13 mouse cellular contexts compared by ENCODE assay signal in the genomic region with DNA sequence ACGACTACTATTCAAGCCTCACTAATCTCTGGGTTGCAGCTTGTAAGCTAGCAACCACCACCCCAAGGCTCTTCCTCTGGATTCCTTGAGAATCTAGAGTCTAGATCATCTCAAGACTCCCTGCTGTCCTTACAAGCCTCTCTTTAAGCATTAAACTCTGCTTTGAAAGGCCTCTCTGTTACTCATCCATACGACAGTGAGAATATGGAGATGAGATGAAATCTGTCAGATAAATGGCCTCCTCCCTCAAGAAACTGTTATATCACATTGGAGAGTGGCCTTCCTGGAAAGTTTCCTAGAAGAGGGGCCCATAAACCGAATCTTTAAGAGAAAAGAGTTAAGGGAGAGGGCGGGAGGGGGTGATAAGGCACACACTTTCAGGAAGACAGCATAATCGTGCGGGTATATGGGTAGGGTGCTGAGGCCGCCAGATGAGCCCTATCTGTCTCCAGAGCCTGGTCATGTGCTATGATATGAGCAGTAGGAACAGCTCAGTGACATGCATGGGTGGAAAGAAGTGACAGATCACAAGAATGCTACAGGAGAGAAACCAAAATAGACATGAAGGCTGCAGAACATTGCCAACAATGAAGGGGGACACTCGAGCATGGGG. TPM values are rescaled to one million over a fixed set of nuclear protein-coding genes. Genes with fewer than 3 reads are reported as not detected.
DNase-seq lines count a peak whose midpoint lies in the region; ATAC-seq lines count a peak whose summit lies in the region.
"Had no signal": no experiment of that assay in that cellular context is flagged by ENCODE, and none has a peak within 500 bp of the region (broad histone marks: within the 10 kb centered on the region; RNA-seq: fewer than 3 reads in every experiment).

No protein-coding gene starts in this region.

- no peak overlapping the region for H3K27ac ChIP-seq in kidney, embryonic 15.5 days
- no peak overlapping the region for H3K27ac ChIP-seq in intestine, embryonic 15.5 days
- H3K27ac ChIP-seq in kidney, embryonic 14.5 days (ENCODE audit: low read depth, low read length), result no peak overlapping the region
- H3K27ac ChIP-seq: left cerebral cortex, adult 2 months; midbrain, embryonic 13.5 days; neural tube, embryonic 12.5 days had no signal

- H3K27me3 ChIP-seq in kidney, embryonic 15.5 days, result no peaks in the 10 kb centered on the region
- no peaks in the 10 kb centered on the region for H3K27me3 ChIP-seq in intestine, embryonic 15.5 days (replicated peaks)
- H3K27me3 ChIP-seq in kidney, embryonic 14.5 days (ENCODE audit: control insufficient read depth, insufficient read depth, low read length), result no peaks in the 10 kb centered on the region
- H3K27me3 ChIP-seq: midbrain, embryonic 13.5 days; neural tube, embryonic 12.5 days had no signal

- H3K4me3 ChIP-seq in kidney, embryonic 15.5 days (replicated peaks), result no peak overlapping the region
- H3K4me3 ChIP-seq in intestine, embryonic 15.5 days (replicated peaks), result no peak overlapping the region
- no peak overlapping the region for H3K4me3 ChIP-seq in kidney, embryonic 14.5 days (ENCODE audit: low read length)
- H3K4me3 ChIP-seq: left cerebral cortex, adult 2 months; midbrain, embryonic 13.5 days; neural tube, embryonic 12.5 days had no signal

- no peaks in the 10 kb centered on the region for H3K9me3 ChIP-seq in kidney, embryonic 15.5 days (replicated peaks)
- H3K9me3 ChIP-seq in intestine, embryonic 15.5 days, result no peaks in the 10 kb centered on the region
- H3K9me3 ChIP-seq in kidney, embryonic 14.5 days (ENCODE audit: control insufficient read depth, low read length), result no peaks in the 10 kb centered on the region
- H3K9me3 ChIP-seq: midbrain, embryonic 13.5 days; neural tube, embryonic 12.5 days had no signal

- no peak for DNase-seq in kidney, postnatal 14 days
- DNase-seq in c-Kit-positive CD71-negative TER-119-negative erythroid progenitor cells, embryonic 14.5 days (ENCODE audit: low read depth), result peak; percentile 42
- DNase-seq in gastrocnemius, postnatal 10 days, result no peak
- DNase-seq: adrenal gland, postnatal 25 days; cerebellum, adult 2 months; retina, postnatal 1 day had no signal

- WGBS in kidney, embryonic 15.5 days, result 73% methylated on average over 8 of the region's 8 CpGs
- 73% methylated on average over 8 of the region's 8 CpGs for WGBS in intestine, embryonic 15.5 days
- WGBS in kidney, embryonic 14.5 days, result 80% methylated on average over 8 of the region's 8 CpGs

- ATAC-seq in kidney, embryonic 15.5 days (replicated peaks; ENCODE audit: low FRiP score), result peak; percentile 87
- peak; percentile 91 for ATAC-seq in intestine, embryonic 15.5 days
- ATAC-seq in megakaryocyte-erythroid progenitor cell, adult 5-6 weeks (replicated peaks; ENCODE audit: low FRiP score, low TSS enrichment, poor library complexity, severe bottlenecking), result peak; percentile 95
- ATAC-seq in kidney, embryonic 14.5 days (ENCODE audit: low FRiP score, low TSS enrichment), result no peak
- ATAC-seq: midbrain, embryonic 13.5 days had no signal

- H3K4me1 ChIP-seq in kidney, embryonic 15.5 days, result peaks cover 6% of the 10 kb centered on the region; the same call in 1 of the 2 replicates
- no peaks in the 10 kb centered on the region for H3K4me1 ChIP-seq in intestine, embryonic 15.5 days (replicated peaks)
- H3K4me1 ChIP-seq in kidney, embryonic 14.5 days (ENCODE audit: control insufficient read depth, insufficient read depth, low read length), result no peaks in the 10 kb centered on the region
- H3K4me1 ChIP-seq: midbrain, embryonic 13.5 days; neural tube, embryonic 12.5 days had no signal

- no peaks in the 10 kb centered on the region for H3K36me3 ChIP-seq in kidney, embryonic 15.5 days
- no peaks in the 10 kb centered on the region for H3K36me3 ChIP-seq in intestine, embryonic 15.5 days
- H3K36me3 ChIP-seq in kidney, embryonic 14.5 days (ENCODE audit: control insufficient read depth, insufficient read depth, low read length), result no peaks in the 10 kb centered on the region
- H3K36me3 ChIP-seq: midbrain, embryonic 13.5 days; neural tube, embryonic 12.5 days had no signal

- H3K9ac ChIP-seq in kidney, embryonic 15.5 days, result no peak overlapping the region
- H3K9ac ChIP-seq in intestine, embryonic 15.5 days, result no peak overlapping the region
- no peak overlapping the region for H3K9ac ChIP-seq in kidney, embryonic 14.5 days (ENCODE audit: low read depth, low read length)
- H3K9ac ChIP-seq: midbrain, embryonic 13.5 days; neural tube, embryonic 12.5 days had no signal

- H3K4me2 ChIP-seq in kidney, embryonic 15.5 days, result no peak overlapping the region
- H3K4me2 ChIP-seq in intestine, embryonic 15.5 days (replicated peaks), result no peak overlapping the region
- no peak overlapping the region for H3K4me2 ChIP-seq in kidney, embryonic 14.5 days (replicated peaks; ENCODE audit: low read depth, low read length)
- H3K4me2 ChIP-seq: midbrain, embryonic 13.5 days; neural tube, embryonic 12.5 days had no signal

RNA-seq across cellular contexts. Expression of gene Bmp2k, which starts 45.9 kb away (rescaled TPM):
- 10.1 and 10.2 TPM in 2 replicates for polyA plus RNA-seq in kidney, embryonic 15.5 days (2015; fragmentation: Nextera tagmentation; extraction: Ambion mirVana)
- polyA plus RNA-seq in intestine, embryonic 15.5 days (2015; fragmentation: Nextera tagmentation; extraction: Ambion mirVana), result 19.2 and 20.3 TPM in 2 replicates
- 14.0 and 15.9 TPM in 2 replicates for total RNA-seq in megakaryocyte-erythroid progenitor cell, adult 5-6 weeks (2014; fragmentation: Nextera tagmentation)
- total RNA-seq in megakaryocyte-erythroid progenitor cell, adult 5-6 weeks (2017), result 16.8 and 17.2 TPM in 2 replicates
- total RNA-seq in gastrocnemius, postnatal 10 days (2021), result 10 to 100 TPM; 12.6 to 15.1 TPM
- polyA plus RNA-seq in kidney, embryonic 14.5 days (2014; fragmentation: Nextera tagmentation; extraction: Ambion mirVana), result 9.7 and 10.9 TPM in 2 replicates
